ENCODE assay signal across 8 mouse cellular contexts in genomic region chr9:23222841-23223548, GRCm38 (mm10). TPM values are rescaled to one million over a fixed set of nuclear protein-coding genes. Genes with fewer than 3 reads are reported as not detected.
DNase-seq lines count a peak whose midpoint lies in the region; ATAC-seq and TF ChIP-seq lines count a peak whose summit lies in the region.

Bmper (plus strand) TSS chr9:23223076.

- peak within 1 kb of the TSS; percentile 67 for H3K9ac ChIP-seq in liver, adult 2 months (ENCODE audit: low read depth, low read length)

- peaks cover 1% of the 10 kb centered on the region; the same call in 1 of the 2 replicates for H3K4me1 ChIP-seq in liver, adult 2 months (ENCODE audit: control insufficient read depth, insufficient read depth, low read length)

- H3K79me2 ChIP-seq in liver, adult 2 months (ENCODE audit: control insufficient read depth, insufficient read depth, low read length) = no peaks in the 10 kb centered on the region
- no peaks in the 10 kb centered on the region for H3K79me2 ChIP-seq in myocyte (ENCODE audit: control insufficient read depth, insufficient read depth)

- H3K27me3 ChIP-seq in liver, adult 2 months (ENCODE audit: control insufficient read depth, insufficient read depth, low read length) = no peaks in the 10 kb centered on the region; the same call in 1 of the 2 replicates
- no peaks in the 10 kb centered on the region for H3K27me3 ChIP-seq in myocyte (ENCODE audit: control insufficient read depth, insufficient read depth, insufficient read length)

- H3ac ChIP-seq in myocyte (ENCODE audit: control insufficient read depth, insufficient read length) = peak within 1 kb of the TSS; percentile 92

- peak; percentile 67 for ATAC-seq in granulocyte monocyte progenitor cell, adult 5-6 weeks (replicated peaks; ENCODE audit: poor library complexity, severe bottlenecking)

- peak within 1 kb of the TSS; percentile 81 for H3K4me2 ChIP-seq in myocyte (ENCODE audit: low read depth)

- no peak for TF ChIP-seq CTCF in liver, adult 2 months (IDR thresholded peaks at IDR 0.05; ENCODE audit: low read depth, low read length)

- H3K27ac ChIP-seq in liver, adult 2 months (replicated peaks; ENCODE audit: insufficient read depth, low read depth, low read length) = no peak within 1 kb of the TSS

- peak within 1 kb of the TSS; percentile 57 for H3K4me3 ChIP-seq in liver, adult 2 months (ENCODE audit: insufficient read depth, low read depth, low read length)
- H3K4me3 ChIP-seq in myocyte = peak within 1 kb of the TSS; percentile 48

- no peaks in the 10 kb centered on the region for H3K36me3 ChIP-seq in liver, adult 2 months (ENCODE audit: control insufficient read depth, insufficient read depth, low read length)
- H3K36me3 ChIP-seq in myocyte (ENCODE audit: control insufficient read depth, insufficient read depth) = no peaks in the 10 kb centered on the region

- no peak for TF ChIP-seq POLR2A in liver, adult 2 months (IDR thresholded peaks at IDR 0.05; ENCODE audit: extremely low read depth, insufficient read depth, low read length)
- TF ChIP-seq POLR2A in myocyte (IDR thresholded peaks at IDR 0.05; ENCODE audit: insufficient read length, low read depth) = peak; percentile 50

- under 1% methylated on average over 81 of the region's 86 CpGs for WGBS in liver, adult 2 months

- DNase-seq in urinary bladder, adult 18-20 months (ENCODE audit: low spot score in 2 of 2) = peak; percentile 11 to 37
- no peak for DNase-seq in urinary bladder, postnatal 10 days (ENCODE audit: low spot score)
- DNase-seq in embryo, embryonic 9.5 days (ENCODE audit: extremely low spot score) = peak; percentile 83
- peak; percentile 43 for DNase-seq in kidney, adult 18-20 months
- no peak for DNase-seq in liver, adult 2 months (ENCODE audit: extremely low read depth, low read depth, low spot score)
- peak; percentile 40 for DNase-seq in urinary bladder, adult 2 months (ENCODE audit: low spot score)

TF ChIP-seq in myocyte, 11 proteins besides CTCF, POLR2A, EP300 and RAD21:
- TF ChIP-seq MAX (IDR thresholded peaks at IDR 0.05; ENCODE audit: low read depth) (no peak), REST (IDR thresholded peaks at IDR 0.05; ENCODE audit: insufficient read depth, insufficient read length) (no peak), MYOD1 (IDR thresholded peaks at IDR 0.05; ENCODE audit: control insufficient read depth in 1 of 3, insufficient read length in 2 of 3, low read depth in 2 of 3) (no peak), TCF12 (IDR thresholded peaks at IDR 0.05; ENCODE audit: insufficient read depth, poor library complexity, severe bottlenecking) (no peak), CEBPB (IDR thresholded peaks at IDR 0.05; ENCODE audit: insufficient read depth, poor library complexity, severe bottlenecking) (no peak), MYOG (IDR thresholded peaks at IDR 0.05; ENCODE audit: control insufficient read depth in 1 of 3, insufficient read depth in 1 of 3, insufficient read length in 2 of 3, low read depth in 2 of 3) (peak in 1 of 3 experiments; percentile 4), SRF (IDR thresholded peaks at IDR 0.05; ENCODE audit: control insufficient read depth, insufficient read length, low read depth) (no peak)

RNA-seq across cellular contexts. Expression of gene Bmper, which starts in this region (rescaled TPM):
- not detected in 2 replicates for total RNA-seq in granulocyte monocyte progenitor cell, adult 5-6 weeks (2014; fragmentation: Nextera tagmentation)
- not detected in 2 replicates for total RNA-seq in granulocyte monocyte progenitor cell, adult 5-6 weeks (2017)
- total RNA-seq in liver, adult 2 months (2014; rRNA removed) = 1.2 and 2.1 TPM in 2 replicates
- 0.23 and 0.57 TPM in 2 replicates for polyA plus RNA-seq in liver, adult 2 months (2012; rRNA removed)
- polyA plus RNA-seq in myocyte (2012; fragmentation: generic; extraction: Trizol) = 2.2 TPM
- polyA plus RNA-seq in urinary bladder, adult 2 months (2012; rRNA removed) = 0.69 and 1.3 TPM in 2 replicates

Comparison
In these comparisons a context has a peak if more than half of its experiments do, and no peak if none do; other contexts are left out.
1. DNase-seq: peak in urinary bladder, adult 18-20 months (2 of 2), embryo, embryonic 9.5 days (single experiment), kidney, adult 18-20 months (single experiment) and urinary bladder, adult 2 months (single experiment); none in urinary bladder, postnatal 10 days (single experiment) and liver, adult 2 months (single experiment).
2. Peak in ATAC-seq in granulocyte monocyte progenitor cell, adult 5-6 weeks; RNA of the gene not detected or under 1 TPM.